Mouse (Mus musculus) liver, embryonic 11.5 days (tissue): ENCODE measurements around the gene Gpr88. TPM values are rescaled to one million over a fixed set of nuclear protein-coding genes. Genes with fewer than 3 reads are reported as not detected.
A peak's percentile ranks its signal among the peaks of the same experiment; 100 is the strongest.
"Not testable (repeated sequence)": the region's sequence is repeated elsewhere in the genome, so short reads cannot be mapped to it uniquely, and the experiment has no call there.

Experiments used
- ATAC-seq: fragments of 200-750 bp; cut with Nextera tagmentation; replicated peaks from 2 replicates; pipeline ENCODE4 v1.8.0; 2017; ENCODE audit warnings: moderate number of reproducible peaks, mild to moderate bottlenecking, moderate TSS enrichment, moderate library complexity; ENCODE audit not compliant: low FRiP score
- DNase-seq: peaks from one replicate; pipeline ENCODE4 v3.0.0-alpha.2; 2017; ENCODE audit warnings: low spot score
- H3K27ac ChIP-seq: fragments of 300-500 bp; sonication (generic); 2 replicates; pipeline ENCODE4 v1.5.1; 2014; ENCODE audit warnings: mild to moderate bottlenecking, low read depth, low read length, control low read depth
- H3K27me3 ChIP-seq: fragments of 300-500 bp; sonication (generic); replicated peaks from 2 replicates; pipeline ENCODE4 v1.6.1; 2014; ENCODE audit warnings: low read length, mixed read lengths; ENCODE audit not compliant: control insufficient read depth, insufficient read depth
- H3K36me3 ChIP-seq: fragments of 300-500 bp; sonication (generic); 2 replicates; pipeline ENCODE4 v1.6.1; 2014; ENCODE audit warnings: mild to moderate bottlenecking, low read length, moderate library complexity, mixed read lengths; ENCODE audit not compliant: control insufficient read depth, insufficient read depth
- H3K4me1 ChIP-seq: fragments of 300-500 bp; sonication (generic); replicated peaks from 2 replicates; pipeline ENCODE4 v1.6.1; 2014; ENCODE audit warnings: low read length, mixed read lengths; ENCODE audit not compliant: control insufficient read depth, insufficient read depth
- H3K4me2 ChIP-seq: fragments of 300-500 bp; sonication (generic); 2 replicates; pipeline ENCODE4 v1.6.1; 2014; ENCODE audit warnings: mild to moderate bottlenecking, control low read depth, moderate library complexity
- H3K4me3 ChIP-seq: fragments of 300-500 bp; sonication (generic); 2 replicates; pipeline ENCODE4 v1.5.1; 2014; ENCODE audit warnings: low read depth, low read length, control low read depth
- H3K9ac ChIP-seq: fragments of 300-500 bp; sonication (generic); 2 replicates; pipeline ENCODE4 v1.6.1; 2014; ENCODE audit warnings: low read depth, low read length, control low read depth
- H3K9me3 ChIP-seq: fragments of 300-500 bp; sonication (generic); 2 replicates; pipeline ENCODE4 v1.6.1; 2016; ENCODE audit warnings: low read length, inconsistent platforms, mixed read lengths; ENCODE audit not compliant: control insufficient read depth
- WGBS: fragments of 180-500 bp; shearing (Covaris S2); extraction: QIAGEN DNeasy Blood & Tissue Kit; methylation state at CpG from one replicate; pipeline ENCODE4 v1.1.7; 2014; 5-methylcytosine and 5-hydroxymethylcytosine counted together
- polyA plus RNA-seq: library from polyadenylated mRNA; unstranded; fragments of >200 nt; fragmentation: Nextera tagmentation; extraction: Ambion mirVana; gene quantifications from 2 replicates; pipeline ENCODE4 v1.2.1, GENCODE M21; 2014

Gene Gpr88
- polyA plus RNA-seq, 1 experiment from 2014 or later = 0.34 TPM

- not testable (repeated sequence) for H3K36me3 ChIP-seq, H3K9me3 ChIP-seq, H3K27ac ChIP-seq, H3K4me2 ChIP-seq, DNase-seq, ATAC-seq, H3K27me3 ChIP-seq, H3K9ac ChIP-seq, H3K4me3 ChIP-seq, H3K4me1 ChIP-seq
- WGBS = 72% methylated on average over 6 of the region's 6 CpGs
Observed at GRCm38 (mm10) chr3:116217398-116217797, 35.9 kb downstream of the Gpr88 start.

DNA sequence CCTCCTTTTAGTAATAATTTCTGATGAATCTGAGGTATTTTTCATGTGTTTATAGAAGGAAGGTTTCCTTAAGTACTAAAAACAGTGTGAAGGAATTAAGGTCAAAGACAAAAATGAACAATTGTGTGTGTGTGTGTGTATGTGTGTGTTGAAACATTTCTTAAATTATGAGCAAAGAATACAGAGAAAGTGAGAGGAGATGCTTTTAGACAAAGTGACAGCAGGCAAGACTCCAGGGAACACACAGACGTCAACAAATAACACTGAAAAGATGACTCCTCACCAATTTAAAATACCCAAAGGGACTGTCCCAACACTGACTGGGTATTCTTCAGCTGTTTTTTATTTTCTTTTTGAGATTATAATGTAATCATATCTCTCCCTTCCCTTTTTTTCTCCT is 37.0 kb downstream of the Gpr88 start:
- 64% methylated on average over 1 of the region's 1 CpGs for WGBS
- ATAC-seq = no peak
- H3K27me3 ChIP-seq = no peaks in the 10 kb centered on the region

DNA sequence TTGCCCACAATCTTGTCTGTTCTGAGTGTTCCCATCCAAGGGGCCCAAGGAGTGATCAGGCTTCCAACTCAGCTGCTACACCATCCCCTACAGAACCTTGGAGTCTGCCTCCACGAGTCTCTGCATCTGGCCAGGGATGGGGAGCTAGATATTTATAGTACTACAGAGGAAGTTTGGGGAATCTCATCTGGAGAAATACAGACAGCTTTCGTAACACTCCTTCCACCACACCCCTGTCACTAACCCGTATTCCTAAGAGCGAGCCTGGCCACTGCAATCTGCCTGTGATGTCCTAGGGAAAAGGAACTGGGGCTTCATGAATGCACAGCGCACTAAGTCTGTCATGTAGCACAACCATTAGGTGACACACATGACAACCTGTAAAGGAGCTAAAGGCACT is 41.7 kb downstream of the Gpr88 start:
- no peaks in the 10 kb centered on the region for H3K27me3 ChIP-seq
- H3K36me3 ChIP-seq = no peaks in the 10 kb centered on the region
- WGBS = 69% methylated on average over 5 of the region's 5 CpGs
- H3K4me3 ChIP-seq = no peak overlapping the region
- H3K9me3 ChIP-seq = no peaks in the 10 kb centered on the region
- ATAC-seq = no peak
- H3K4me2 ChIP-seq = no peak overlapping the region
- H3K9ac ChIP-seq = no peak overlapping the region
- no peak overlapping the region for H3K27ac ChIP-seq
- no peak for DNase-seq
- H3K4me1 ChIP-seq = no peaks in the 10 kb centered on the region

More for the DNA sequence above, 37.0 kb downstream of the Gpr88 start:
- Histone ChIP-seq H3K4me2 (no peak overlapping the region), H3K4me1 (no peaks in the 10 kb centered on the region), H3K4me3 (no peak overlapping the region), H3K36me3 (no peaks in the 10 kb centered on the region), H3K27ac (no peak overlapping the region), H3K9ac (no peak overlapping the region), H3K9me3 (no peaks in the 10 kb centered on the region)
- DNase-seq = no peak

GRCm38 (mm10) chr3:116210720-116211121 is 42.6 kb downstream of the Gpr88 start:
- 73% methylated on average over 8 of the region's 8 CpGs for WGBS
- Histone ChIP-seq H3K4me2 (no peak overlapping the region), H3K27ac (no peak overlapping the region), H3K36me3 (no peaks in the 10 kb centered on the region), H3K27me3 (no peaks in the 10 kb centered on the region), H3K9me3 (no peaks in the 10 kb centered on the region), H3K9ac (no peak overlapping the region), H3K4me3 (no peak overlapping the region), H3K4me1 (no peaks in the 10 kb centered on the region)
- DNase-seq (no peak), ATAC-seq (no peak)

GRCm38 (mm10) chr3:116209214-116209613 is 44.1 kb downstream of the Gpr88 start:
- no peak overlapping the region for H3K27ac ChIP-seq
- no peak overlapping the region for H3K4me3 ChIP-seq
- no peaks in the 10 kb centered on the region for H3K27me3 ChIP-seq
- no peak overlapping the region for H3K9ac ChIP-seq
- no peak overlapping the region for H3K4me2 ChIP-seq
- no peaks in the 10 kb centered on the region for H3K9me3 ChIP-seq
- no peak for DNase-seq
- no peaks in the 10 kb centered on the region for H3K4me1 ChIP-seq
- H3K36me3 ChIP-seq = no peaks in the 10 kb centered on the region
- 78% methylated on average over 8 of the region's 8 CpGs for WGBS
- no peak for ATAC-seq

- Histone ChIP-seq H3K27ac (no peak overlapping the region), H3K27me3 (no peaks in the 10 kb centered on the region), H3K4me1 (no peaks in the 10 kb centered on the region), H3K36me3 (no peaks in the 10 kb centered on the region), H3K9ac (no peak overlapping the region), H3K4me2 (no peak overlapping the region), H3K9me3 (no peaks in the 10 kb centered on the region), H3K4me3 (no peak overlapping the region)
- ATAC-seq = no peak
- 61% methylated on average over 8 of the region's 8 CpGs for WGBS
- DNase-seq = no peak
Observed at GRCm38 (mm10) chr3:116206306-116206834, 46.9 kb downstream of the Gpr88 start.

GRCm38 (mm10) chr3:116205346-116206219 is 47.7 kb downstream of the Gpr88 start:
- ATAC-seq (no peak), DNase-seq (no peak)
- H3K9ac ChIP-seq = no peak overlapping the region

DNA sequence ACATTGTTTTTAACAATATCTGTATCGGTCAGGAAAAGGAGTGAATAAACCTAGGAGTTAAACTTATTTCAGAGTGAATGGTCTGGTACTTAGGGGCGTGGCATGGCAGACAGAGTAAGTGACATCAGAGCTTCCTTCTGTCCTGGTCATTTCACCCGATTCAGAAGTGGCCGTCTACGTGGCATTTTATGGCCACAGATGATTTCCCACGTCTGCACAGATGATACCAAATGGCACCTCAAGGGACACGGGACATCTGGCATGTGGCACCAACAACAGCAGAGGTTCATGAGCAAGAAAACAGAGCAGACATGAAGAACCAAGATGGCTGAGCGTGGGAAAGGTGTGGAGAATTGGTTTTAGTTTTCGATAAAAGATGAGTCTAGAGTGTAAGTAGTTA is 48.7 kb downstream of the Gpr88 start:
- Histone ChIP-seq H3K36me3 (no peaks in the 10 kb centered on the region), H3K27me3 (no peaks in the 10 kb centered on the region), H3K4me3 (no peak overlapping the region), H3K27ac (0 out of 2 replicates have a peak overlapping the region, but pooled peaks have one; percentile 19), H3K4me1 (no peaks in the 10 kb centered on the region), H3K4me2 (no peak overlapping the region), H3K9me3 (no peaks in the 10 kb centered on the region), H3K9ac (no peak overlapping the region)
- DNase-seq = no peak
- ATAC-seq = no peak
- 77% methylated on average over 9 of the region's 9 CpGs for WGBS

More at GRCm38 (mm10) chr3:116205346-116206219, 47.7 kb downstream of the Gpr88 start:
- Histone ChIP-seq H3K4me1 (no peaks in the 10 kb centered on the region), H3K27ac (no peak overlapping the region), H3K9me3 (no peaks in the 10 kb centered on the region), H3K4me3 (no peak overlapping the region), H3K36me3 (no peaks in the 10 kb centered on the region), H3K4me2 (no peak overlapping the region), H3K27me3 (no peaks in the 10 kb centered on the region)
- 66% methylated on average over 13 of the region's 13 CpGs for WGBS

GRCm38 (mm10) chr3:116203942-116204341 is 49.4 kb downstream of the Gpr88 start:
- H3K9me3 ChIP-seq = no peaks in the 10 kb centered on the region
- no peak for DNase-seq
- H3K9ac ChIP-seq = no peak overlapping the region
- no peaks in the 10 kb centered on the region for H3K4me1 ChIP-seq
- H3K27ac ChIP-seq = no peak overlapping the region
- no peak for ATAC-seq
- no peak overlapping the region for H3K4me2 ChIP-seq
- H3K36me3 ChIP-seq = no peaks in the 10 kb centered on the region
- WGBS = 55% methylated on average over 3 of the region's 3 CpGs
- H3K27me3 ChIP-seq = no peaks in the 10 kb centered on the region
- no peak overlapping the region for H3K4me3 ChIP-seq
